Mouse (Mus musculus) urinary bladder, adult 18-20 months (tissue): ENCODE results near the gene Dpysl4.

ENCODE experiments used
- DNase-seq, 2 experiments: peaks; one replicate each; pipeline ENCODE4 v3.0.0; 2022; ENCODE audit warnings: low spot score in 2 of 2, mixed read lengths in 2 of 2

Gene Dpysl4

DNA sequence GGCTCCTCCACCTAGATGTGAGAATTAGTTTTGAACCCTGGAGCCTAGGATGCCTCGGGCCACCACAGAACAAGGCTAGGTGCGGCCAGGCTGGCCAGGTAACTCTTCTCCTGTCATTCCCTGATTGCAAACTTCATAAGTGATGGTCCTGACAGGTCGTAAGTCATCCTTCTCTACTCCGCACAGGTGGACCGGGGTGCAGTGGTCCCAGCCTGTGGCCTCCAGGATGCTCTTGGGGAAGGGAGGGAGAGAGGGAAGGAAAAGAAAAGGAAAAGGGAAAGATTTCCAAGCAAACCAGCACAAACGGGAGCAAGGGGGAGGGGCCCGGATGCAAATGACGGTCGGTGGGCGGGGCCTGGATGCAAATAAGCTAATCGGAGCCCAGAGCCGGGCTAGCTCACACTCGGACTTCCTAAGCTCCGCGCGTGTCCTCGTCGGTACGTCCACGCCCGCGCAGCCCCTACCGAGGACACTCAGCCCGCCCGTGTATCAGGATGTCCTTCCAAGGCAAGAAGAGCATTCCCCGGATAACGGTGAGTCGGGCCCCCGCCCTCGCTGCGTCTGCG lies at the start of gene Dpysl4:
Gene Dpysl4, plus strand, starts transcription at position 373 of the 566 bp plus-strand sequence.
- peak; percentile 14 to 23 for DNase-seq

DNA sequence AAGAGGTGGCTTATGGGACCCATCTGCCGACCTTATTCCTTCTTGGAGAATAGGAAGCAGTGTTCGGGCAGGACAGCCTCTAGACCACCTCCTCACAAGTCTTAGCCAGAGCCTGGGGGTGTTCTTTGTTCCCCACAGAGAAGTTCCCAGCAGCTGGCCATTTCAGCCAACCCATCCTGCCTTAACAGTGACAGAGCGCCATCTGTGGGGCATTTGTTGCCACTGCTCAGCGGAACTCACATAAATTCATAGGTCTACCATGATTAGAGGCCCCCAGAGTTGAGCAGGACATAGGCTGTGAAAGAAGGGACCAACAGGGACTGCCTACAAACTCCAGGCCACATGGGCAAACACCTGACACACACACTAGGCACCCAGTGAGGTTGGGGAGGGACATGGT lies 22.4 kb upstream of the Dpysl4 start:
- no peak for DNase-seq

DNA sequence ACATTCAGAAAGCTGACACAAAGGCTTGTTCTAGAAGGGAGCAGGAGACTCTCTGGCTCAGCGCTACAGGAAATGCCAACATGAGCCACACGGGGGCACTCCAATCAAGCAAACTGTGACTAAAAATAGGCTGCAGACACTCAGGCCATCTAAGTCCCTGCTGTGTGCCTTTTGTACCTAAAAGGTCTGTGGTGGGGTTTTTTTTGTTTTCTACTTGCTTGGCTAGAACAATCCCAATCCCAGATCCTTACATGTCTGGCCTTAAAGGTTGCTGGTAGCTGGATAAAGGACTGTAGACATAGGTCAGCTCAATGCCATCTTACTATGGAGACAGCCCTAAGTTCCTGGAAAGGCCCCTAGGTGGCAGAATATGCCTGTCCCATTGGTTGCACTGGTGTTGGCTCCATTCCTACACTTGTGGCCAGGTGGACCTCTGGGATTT lies 17.6 kb upstream of the Dpysl4 start:
- DNase-seq = peak in 1 of 2 experiments; percentile 50

DNA sequence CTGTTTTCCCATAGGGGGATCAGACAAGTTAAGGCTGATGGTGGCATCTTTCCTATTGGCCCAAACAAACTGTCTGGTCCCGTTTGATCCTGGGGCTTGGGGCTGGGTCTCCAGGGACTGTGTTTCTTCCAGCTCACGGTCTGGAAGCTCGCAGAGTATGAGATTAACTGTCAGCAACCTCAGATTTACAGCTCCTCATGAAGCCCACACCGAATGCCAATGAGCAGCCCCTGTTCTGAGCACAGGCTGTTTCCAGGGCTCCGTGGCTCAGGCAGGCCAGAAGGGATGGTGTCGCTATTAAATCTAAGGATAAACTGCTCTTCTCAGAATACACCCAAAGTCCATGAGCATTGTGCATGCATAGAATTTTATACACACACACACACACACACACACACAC lies 11.6 kb upstream of the Dpysl4 start:
- no peak for DNase-seq

DNA sequence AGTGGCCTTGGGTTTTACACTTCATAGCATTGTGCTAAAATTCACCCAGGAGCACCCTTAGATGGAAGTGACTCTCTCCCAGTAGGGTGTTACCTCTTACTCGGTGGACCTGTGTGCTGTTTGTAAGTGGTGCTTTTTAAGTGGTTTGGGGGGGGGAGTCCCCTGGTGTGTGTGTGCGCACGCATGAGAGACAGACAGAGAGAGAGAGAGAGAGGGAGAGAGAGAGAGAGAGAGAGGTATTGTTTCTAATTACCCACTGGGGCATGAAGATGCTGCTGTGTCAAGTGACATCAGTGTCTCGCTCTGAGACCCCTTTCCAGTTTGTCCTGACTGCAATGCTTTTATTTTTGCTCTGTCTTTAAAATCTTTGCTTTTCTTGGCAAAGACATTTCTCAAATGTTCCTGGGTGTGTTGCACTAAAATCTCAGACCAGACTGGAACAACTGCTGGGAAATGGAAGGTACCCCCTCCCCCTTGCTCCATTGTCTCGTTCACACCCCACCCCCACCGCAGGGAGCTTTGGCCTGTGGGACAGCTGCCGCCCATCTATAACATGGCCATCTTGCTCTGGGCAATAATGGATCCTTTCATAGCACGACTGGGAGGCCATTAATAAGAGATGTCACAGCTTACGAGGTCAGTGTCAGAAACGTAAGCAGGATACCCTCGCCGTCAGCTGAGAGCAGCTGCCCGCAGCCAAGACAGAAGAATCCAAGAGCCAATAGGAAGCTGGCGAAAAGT lies 10.6 kb upstream of the Dpysl4 start:
- DNase-seq = no peak

DNA sequence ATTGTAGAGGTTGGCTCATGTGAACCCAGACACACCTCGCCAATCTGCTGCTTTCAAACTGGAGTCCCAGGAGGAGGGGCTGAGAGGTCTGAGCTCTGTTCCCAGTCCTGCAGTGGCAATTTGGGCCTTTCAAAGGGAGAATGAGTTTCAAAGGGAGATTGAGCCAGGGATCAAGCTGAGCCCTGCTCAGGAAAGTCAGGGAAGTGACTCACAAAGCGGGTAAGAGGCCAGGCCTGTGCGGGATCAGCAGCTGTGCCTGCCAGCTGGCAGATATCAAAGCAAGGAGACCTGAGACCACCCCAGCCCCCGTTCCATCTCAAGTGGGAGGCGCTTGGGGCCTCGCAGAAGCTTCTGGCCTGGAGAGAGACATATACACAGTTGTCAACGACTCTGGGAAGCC lies 8.5 kb upstream of the Dpysl4 start:
- DNase-seq = no peak

DNA sequence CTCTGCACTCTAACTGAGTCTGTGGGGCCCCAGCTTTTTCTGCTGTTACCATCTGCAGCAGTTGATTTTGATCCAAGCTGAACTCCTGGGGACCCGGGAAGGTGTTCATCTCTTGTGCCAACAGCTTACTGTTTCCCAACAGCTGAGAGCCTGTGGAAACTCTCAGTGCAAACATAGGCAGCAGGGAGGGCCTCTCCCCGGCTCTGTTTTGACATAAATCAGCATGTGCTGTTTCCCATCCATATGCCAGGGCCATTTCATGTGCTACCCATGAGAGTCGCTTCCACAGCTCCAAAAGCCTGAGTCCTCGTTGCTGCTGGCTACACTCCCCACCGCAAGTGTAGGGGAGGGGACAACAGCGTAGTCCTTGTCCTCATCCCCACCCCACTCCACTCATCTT lies 7.6 kb upstream of the Dpysl4 start:
- no peak for DNase-seq

DNA sequence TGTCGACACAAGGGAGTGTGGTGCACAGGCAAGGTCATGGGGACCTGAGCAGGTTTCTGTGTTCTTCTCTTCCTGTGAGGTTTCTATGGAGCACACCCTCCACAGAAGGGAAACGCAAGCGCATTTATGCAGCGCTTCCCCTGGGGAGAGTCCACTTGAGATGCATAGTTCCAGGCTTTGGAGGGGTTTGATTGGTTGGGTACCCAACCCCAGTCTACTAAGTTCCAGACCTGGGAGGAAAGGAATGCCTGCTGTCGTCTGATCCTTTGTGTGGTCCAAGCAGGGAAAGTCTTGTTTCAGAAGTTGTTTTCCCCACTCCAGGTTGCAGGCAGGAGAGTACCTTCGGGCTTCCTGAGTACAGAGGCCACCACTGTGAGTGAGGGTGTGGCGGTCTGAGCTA lies 6.7 kb upstream of the Dpysl4 start:
- DNase-seq = no peak

DNA sequence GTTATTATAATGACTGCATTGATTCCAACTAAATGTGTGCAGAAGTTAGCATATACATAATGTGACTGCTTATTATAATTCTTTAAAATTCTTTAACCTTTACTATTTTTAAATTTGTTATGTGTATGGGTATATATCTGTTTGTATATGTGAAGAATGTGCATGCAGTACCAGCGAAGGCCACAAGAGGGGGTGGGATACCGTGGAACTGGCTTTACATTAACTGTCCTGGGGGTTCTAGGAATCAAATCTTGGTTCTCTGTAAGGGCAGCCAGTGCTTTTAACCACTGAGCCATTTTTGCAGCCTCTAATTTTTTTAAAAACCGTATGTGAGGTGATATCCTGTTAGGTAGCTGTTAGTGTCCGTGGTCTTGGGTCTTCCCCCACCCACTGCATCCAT lies 5.1 kb upstream of the Dpysl4 start:
- DNase-seq = no peak

DNA sequence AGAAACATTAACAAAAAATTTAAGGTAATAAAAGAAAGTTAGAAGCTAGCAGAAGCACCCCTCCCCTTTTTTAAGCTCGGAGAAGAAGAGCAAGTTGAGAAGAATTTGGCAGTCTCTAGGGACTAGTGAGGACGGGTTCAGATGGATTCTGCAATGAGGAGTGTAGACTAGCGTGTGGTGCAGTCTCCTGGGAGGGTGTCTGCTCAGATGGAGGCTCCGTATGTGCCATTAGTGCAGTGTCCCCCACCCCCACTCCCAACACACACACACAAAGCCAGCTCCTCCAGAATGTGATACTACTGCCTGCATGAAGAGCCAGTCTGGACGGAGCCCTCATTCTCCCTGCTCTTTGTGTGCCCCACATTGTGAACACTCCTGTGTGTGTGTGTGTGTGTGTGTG lies 4.6 kb upstream of the Dpysl4 start:
- no peak for DNase-seq

DNA sequence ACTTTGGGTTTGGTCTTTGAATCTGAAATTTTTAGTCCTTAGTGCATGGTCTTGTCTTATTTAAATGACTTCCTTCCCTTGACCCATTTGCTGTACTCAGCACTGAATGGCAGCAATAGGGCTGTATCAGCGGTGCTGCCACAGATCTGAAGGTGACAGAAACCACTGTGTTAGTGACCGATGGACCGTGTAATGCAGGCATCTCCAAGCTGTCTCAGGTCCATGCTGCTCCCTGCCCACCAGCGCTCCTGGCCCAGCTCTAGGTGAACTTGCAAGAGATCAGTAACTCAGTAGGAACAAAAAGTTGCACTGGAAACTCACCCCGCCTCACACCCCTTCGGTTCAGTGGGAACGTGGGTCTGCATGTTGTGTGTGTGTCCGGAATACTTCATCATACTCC lies 3.5 kb upstream of the Dpysl4 start:
- DNase-seq = no peak

DNA sequence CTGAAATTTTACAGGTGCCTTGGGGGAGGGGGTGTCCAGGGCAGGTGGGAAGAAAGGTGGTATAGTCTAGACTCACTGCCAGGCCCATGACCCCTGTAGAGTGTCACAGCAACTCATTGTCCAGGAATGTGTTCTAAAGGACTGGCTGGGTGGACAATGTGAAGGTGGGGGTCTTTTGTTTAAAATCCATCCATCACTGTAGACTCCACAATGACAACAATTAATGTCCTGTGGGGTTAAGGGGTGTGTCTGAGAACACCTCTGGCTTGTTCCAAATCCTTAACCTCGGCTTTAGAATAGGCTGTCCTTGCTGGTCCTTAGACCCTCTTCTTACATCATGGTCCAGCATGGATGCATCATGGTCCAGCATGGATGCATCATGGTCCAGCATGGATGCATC lies 1.5 kb upstream of the Dpysl4 start:
- DNase-seq = no peak

DNA sequence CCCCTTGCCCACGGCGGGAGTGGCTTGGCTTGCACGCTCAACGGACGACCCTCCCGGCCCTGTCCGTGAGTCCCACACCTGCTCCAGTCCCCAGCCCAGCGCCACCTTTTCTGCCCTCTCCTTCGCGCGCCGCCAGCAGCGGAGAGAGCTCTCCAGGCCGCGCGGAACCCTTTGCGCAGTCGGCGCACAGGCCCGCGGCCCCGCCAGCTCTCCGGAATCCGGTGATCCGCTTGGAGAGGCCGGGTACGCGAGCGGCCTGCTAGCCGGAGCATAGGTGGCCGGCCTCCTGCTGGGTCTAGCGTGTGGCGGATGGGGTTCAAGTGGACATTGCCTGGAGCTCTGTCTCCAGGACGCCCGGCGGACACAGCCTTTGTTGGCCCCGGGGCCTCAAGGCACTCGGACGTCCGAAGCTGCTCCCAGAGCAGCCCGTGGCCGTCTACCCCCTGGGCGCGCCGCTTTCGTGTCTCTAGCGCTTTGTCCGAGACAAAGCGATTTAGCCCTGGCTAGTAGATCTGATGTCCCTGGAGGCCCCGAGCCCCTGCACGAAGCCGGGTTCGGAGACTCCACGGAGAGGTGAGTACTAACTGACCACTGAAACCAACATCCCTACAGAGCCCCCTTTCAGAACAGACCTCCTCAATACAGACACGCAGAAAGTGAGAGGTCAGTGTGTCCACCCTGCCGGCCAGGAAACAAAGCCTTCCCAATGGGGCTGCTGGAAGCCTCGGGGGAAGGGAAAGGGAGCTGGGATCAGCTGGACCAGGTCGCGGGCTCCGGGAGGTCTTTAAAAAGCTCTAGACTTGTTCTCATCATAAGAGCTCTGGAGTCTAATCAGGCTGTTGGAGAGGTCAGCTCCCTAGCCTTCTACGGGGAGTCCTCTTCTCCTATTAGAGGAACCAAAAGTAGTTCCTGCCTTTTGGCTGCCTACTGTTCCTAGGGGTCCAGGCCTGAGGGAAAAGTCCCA lies 676 bp downstream of the Dpysl4 start:
- DNase-seq = peak in 1 of 2 experiments; percentile 4

DNA sequence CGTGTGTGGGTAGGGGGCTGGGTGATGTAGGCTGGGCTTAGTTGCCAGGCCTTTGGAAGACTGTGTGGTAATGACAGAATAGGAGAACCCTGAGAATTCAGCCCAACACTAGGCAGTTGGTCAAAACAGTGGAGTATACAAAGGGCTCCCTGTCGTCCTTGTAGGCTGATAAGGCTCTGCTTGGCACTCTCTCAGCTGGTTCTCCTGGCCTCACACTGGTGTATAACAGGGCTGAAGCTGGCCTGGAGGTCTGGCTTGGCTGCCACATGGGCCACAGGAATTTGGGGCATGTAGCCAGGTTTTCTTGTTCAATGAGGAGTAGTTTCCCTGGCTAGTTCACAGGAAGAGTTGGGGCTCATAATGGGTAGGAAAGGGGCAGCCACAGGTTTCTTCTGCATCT lies 2.0 kb downstream of the Dpysl4 start:
- DNase-seq = no peak

DNA sequence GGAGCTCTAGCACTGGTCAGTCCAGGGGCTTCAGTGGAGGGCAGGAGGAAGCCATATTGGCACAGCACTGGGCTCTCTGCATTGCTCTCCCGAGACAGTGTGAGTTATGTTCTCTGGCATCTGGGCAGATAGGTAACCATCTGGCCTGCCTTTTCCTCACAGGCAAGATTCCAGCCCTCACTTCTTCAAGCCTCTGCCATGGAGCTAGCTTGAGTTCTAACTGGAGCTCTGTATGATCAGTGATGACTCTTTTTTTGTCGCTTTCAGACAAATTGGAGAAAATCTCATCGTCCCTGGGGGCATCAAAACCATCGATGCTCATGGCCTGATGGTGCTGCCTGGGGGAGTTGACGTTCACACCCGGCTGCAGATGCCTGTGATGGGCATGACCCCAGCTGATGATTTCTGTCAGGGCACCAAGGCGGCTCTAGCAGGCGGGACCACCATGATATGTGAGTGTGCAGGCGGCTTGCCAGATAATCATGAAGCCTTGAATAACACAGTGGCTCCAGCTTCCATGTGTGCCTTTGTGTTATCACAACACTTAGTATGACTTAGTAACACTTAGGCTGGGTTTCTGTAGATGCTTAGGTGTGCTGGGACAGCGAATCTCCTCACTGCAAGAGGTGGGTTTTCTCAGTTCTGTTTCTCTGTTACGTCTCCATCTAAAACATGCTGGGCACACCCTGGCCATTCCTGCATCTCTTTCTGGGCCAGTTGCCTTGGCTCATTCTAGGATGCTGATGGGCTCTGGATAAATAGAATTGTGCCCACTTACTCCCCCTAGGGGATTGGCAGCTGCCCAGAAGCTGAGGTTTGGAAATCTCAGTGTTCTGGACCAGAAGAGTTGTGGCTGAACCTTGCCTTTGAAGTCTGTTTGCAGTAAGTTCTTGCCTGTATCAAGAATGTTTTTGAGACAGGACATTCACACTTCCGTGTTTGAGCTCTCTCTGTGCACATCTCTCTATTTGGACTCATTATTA lies 4.4 kb downstream of the Dpysl4 start:
- no peak for DNase-seq

DNA sequence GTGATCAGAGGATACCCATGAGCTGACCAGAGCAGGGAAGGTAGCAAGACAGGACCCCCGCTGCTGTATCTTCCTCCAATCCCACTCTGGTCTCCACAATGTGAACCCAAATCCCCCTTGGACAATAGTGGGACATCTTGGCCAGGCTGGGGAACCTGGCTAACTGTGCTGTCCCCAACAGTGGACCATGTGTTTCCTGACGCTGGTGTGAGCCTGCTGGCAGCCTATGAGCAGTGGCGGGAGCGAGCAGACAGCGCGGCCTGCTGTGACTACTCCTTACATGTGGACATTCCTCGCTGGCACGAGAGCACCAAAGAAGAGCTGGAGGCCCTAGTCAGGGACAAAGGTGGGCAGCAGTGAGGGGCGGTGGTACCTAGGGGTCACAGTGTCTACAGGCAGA lies 5.9 kb downstream of the Dpysl4 start:
- DNase-seq = no peak

DNA sequence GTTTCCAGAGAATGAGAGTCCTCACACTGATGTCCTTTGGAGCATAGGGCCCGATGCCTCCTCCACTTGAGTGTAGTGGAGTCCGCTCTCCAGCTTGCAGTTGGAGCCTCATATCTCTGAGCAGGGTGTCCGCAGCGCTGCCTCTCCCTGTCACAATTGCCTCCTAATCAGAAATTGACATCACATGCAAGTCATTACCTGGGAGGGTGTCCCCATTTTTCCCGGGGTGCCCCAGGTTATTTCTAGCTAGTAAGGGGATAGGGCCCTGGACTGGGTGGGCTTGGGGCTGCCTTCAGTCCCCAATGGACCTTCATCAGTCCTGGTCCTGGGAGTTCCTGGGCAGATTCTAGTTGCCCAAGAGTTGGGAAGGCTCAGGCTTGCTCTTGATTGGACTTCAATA lies 6.9 kb downstream of the Dpysl4 start:
- DNase-seq = no peak

DNA sequence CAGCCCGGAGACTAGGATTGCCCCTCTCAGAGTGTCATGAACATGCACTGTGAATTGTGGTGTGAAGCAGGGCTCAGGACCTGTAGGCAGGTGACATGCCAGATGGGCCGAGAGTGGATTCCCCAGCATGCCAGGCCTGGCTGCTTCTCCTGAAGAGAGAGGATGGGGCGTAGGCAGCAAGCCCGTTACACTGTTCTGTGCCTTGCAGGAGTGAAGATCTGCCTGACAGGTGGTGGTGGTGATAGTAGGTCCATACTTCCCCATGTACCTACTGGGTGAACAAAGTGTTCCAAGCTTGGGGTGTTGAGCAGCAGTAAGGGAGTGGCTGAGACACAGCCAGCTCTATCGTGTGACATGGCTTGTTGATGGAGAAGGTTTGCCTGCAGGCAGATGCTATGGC lies 7.3 kb downstream of the Dpysl4 start:
- no peak for DNase-seq

DNA sequence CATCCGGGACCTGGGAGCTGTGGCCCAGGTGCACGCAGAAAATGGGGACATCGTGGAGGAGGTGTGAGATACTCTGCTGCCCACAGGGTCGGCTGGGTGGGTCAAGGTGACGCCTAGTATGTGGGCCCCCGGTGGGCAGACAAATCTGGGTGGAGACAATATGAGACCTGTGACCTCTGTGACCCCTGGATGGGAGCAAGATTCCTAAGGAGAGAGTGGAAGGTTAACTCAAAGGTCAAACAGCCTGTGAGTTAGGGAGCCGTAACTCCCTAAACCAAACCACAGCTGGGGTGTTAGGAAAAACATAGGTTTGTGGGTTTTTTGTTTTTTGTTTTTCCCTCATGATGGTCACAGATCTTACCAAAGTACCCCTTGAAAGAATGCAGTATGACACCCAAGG lies 8.0 kb downstream of the Dpysl4 start:
- no peak for DNase-seq

DNA sequence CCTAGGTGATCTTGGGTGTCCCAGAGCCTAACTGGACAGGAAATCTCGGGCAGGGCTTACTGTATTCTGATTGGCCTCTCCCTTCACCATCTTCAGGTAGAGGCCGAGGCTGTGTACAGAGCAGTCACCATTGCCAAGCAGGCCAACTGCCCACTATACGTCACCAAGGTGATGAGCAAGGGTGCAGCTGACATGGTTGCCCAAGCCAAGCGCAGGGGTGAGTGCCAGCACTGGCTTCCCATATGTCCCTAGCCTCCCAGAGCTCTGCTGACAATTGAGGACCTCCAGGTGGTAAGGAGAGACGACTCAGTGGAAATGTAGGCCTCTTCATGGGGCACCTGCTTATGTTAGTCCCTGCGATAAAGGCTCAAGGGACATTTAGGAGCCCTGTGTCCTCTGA lies 9.0 kb downstream of the Dpysl4 start:
- DNase-seq = no peak

DNA sequence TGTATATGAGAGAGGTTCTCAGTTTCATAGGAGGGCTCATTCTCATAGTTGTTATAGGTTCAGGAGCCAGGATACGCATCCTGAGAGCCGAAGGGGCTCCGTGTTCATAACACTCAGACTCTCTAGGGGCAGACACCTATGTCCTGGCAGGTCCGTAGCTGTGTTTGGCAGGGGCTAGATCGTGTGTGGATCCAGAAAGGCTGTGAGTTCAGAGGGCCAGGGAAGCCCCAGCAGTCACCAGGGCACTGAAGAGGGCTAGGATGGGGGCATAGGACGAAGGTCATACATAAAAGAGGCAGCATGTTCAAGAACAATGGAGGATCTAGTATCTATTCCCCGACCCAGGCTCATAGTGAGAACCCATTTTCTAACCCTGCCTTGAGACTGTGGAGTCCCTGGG lies 9.5 kb downstream of the Dpysl4 start:
- no peak for DNase-seq
